Mouse (Mus musculus): ENCODE results near the gene Pin4.

The Pin4 gene

GRCm38 (mm10) chrX:102121321-102121720 lies 2.1 kb downstream of the Pin4 start:
- in situ Hi-C loops (cut with MboI; ENCODE audit: unreplicated experiment in 2 of 2): no loop called here

GRCm38 (mm10) chrX:102141157-102141556 lies 21.9 kb downstream of the Pin4 start:
- in situ Hi-C loops (cut with MboI; ENCODE audit: unreplicated experiment in 2 of 2): no loop called here

- in situ Hi-C loops (cut with MboI; ENCODE audit: unreplicated experiment in 2 of 2): loop anchor here in 1 of 2 experiments (5.0 kb wide), 1 partner anchor 95 kb away; no protein-coding TSS in a partner anchor
Observed at GRCm38 (mm10) chrX:102156618-102157422, 37.6 kb downstream of the Pin4 start, which contains the start of gene Ercc6l. Ercc6l (minus strand) TSS chrX:102157091.

GRCm38 (mm10) chrX:102157423-102157791 lies 38.2 kb downstream of the Pin4 start:
- in situ Hi-C loops (cut with MboI; ENCODE audit: unreplicated experiment in 2 of 2): loop anchor here in 1 of 2 experiments (5.0 kb wide), 1 partner anchor 95 kb away; no protein-coding TSS in a partner anchor

- in situ Hi-C loops (cut with MboI; ENCODE audit: unreplicated experiment in 2 of 2): loop anchor here in 1 of 2 experiments (5.0 kb wide), 1 partner anchor 97 kb away; no protein-coding TSS in a partner anchor
Observed at GRCm38 (mm10) chrX:102159778-102160177, 40.5 kb downstream of the Pin4 start.

GRCm38 (mm10) chrX:102160528-102160927 lies 41.3 kb downstream of the Pin4 start:
- in situ Hi-C loops (cut with MboI; ENCODE audit: unreplicated experiment in 2 of 2): no loop called here

GRCm38 (mm10) chrX:102163096-102163495 lies 43.8 kb downstream of the Pin4 start:
- in situ Hi-C loops (cut with MboI; ENCODE audit: unreplicated experiment in 2 of 2): no loop called here

- in situ Hi-C loops (cut with MboI; ENCODE audit: unreplicated experiment in 2 of 2): no loop called here
Observed at GRCm38 (mm10) chrX:102163529-102163928, 44.3 kb downstream of the Pin4 start.

- in situ Hi-C loops (cut with MboI; ENCODE audit: unreplicated experiment in 2 of 2): no loop called here
Observed at GRCm38 (mm10) chrX:102166521-102166920, 47.3 kb downstream of the Pin4 start.

GRCm38 (mm10) chrX:102166986-102167385 lies 47.7 kb downstream of the Pin4 start:
- in situ Hi-C loops (cut with MboI; ENCODE audit: unreplicated experiment in 2 of 2): no loop called here

GRCm38 (mm10) chrX:102169724-102170123 lies 50.5 kb downstream of the Pin4 start:
- in situ Hi-C loops (cut with MboI; ENCODE audit: unreplicated experiment in 2 of 2): no loop called here

- in situ Hi-C loops (cut with MboI; ENCODE audit: unreplicated experiment in 2 of 2): no loop called here
Observed at GRCm38 (mm10) chrX:102170135-102170534, 50.9 kb downstream of the Pin4 start.

GRCm38 (mm10) chrX:102170900-102171299 lies 51.7 kb downstream of the Pin4 start:
- in situ Hi-C loops (cut with MboI; ENCODE audit: unreplicated experiment in 2 of 2): no loop called here

- in situ Hi-C loops (cut with MboI; ENCODE audit: unreplicated experiment in 2 of 2): no loop called here
Observed at GRCm38 (mm10) chrX:102175538-102176287, 56.5 kb downstream of the Pin4 start.
